Mouse (Mus musculus): Measurements from ENCODE around the gene Rad51b. TPM values are rescaled to one million over a fixed set of nuclear protein-coding genes. Genes with fewer than 3 reads are reported as not detected.

Gene Rad51b
- total RNA-seq (2023): 1 to 10 TPM; 3.2 to 3.7 TPM

GRCm38 (mm10) chr12:79297121-79297576 is at the start of gene Rad51b:
Gene Rad51b, plus strand, starts transcription at chr12:79297282.

GRCm38 (mm10) chr12:79296126-79296816 is 811 bp upstream of the Rad51b start, which contains the start of gene Zfyve26:
Gene Zfyve26, minus strand, starts transcription at chr12:79296304.

Other genes with a start within 250 kb of the Rad51b start
- gene Pigh, start 207.6 kb upstream of the Rad51b start, total RNA-seq (2023): 1 to 10 TPM; 3.7 to 4.4 TPM
- 10 to 100 TPM; 31.9 to 33.6 TPM for gene Arg2, start 166.5 kb upstream of the Rad51b start, total RNA-seq (2023)
- gene Vti1b, start 124.6 kb upstream of the Rad51b start, total RNA-seq (2023): 10 to 100 TPM; 65.8 to 70.2 TPM
- gene Rdh11, start 105.0 kb upstream of the Rad51b start, total RNA-seq (2023): 10 to 100 TPM; 14.9 to 18.2 TPM
- 10 to 100 TPM; 37.2 to 55.1 TPM for gene Rdh12, start 88.4 kb upstream of the Rad51b start, total RNA-seq (2023)
- 10 to 100 TPM; 60.8 to 70.5 TPM for gene Zfyve26, start 978 bp upstream of the Rad51b start, total RNA-seq (2023)